Mouse (Mus musculus) embryonic facial prominence, embryonic 12.5 days (tissue): Measurements from ENCODE around the gene Gm266. TPM values are rescaled to one million over a fixed set of nuclear protein-coding genes. Genes with fewer than 3 reads are reported as not detected.

Experiments used
- ATAC-seq: fragments of 200-750 bp; cut with Nextera tagmentation; 2 replicates; pipeline ENCODE4 v1.8.0; 2017; ENCODE audit not compliant: insufficient number of reproducible peaks, insufficient read depth, low FRiP score, low TSS enrichment
- H3K27ac ChIP-seq: fragments of 300-500 bp; sonication (generic); 2 replicates; pipeline ENCODE4 v1.5.1; 2016; ENCODE audit warnings: mild to moderate bottlenecking
- H3K27me3 ChIP-seq: fragments of 300-500 bp; sonication (generic); 2 replicates; pipeline ENCODE4 v1.6.1; 2016; ENCODE audit warnings: mild to moderate bottlenecking, moderate library complexity
- H3K36me3 ChIP-seq: fragments of 300-500 bp; sonication (generic); 2 replicates; pipeline ENCODE4 v1.6.1; 2016; ENCODE audit warnings: mild to moderate bottlenecking
- H3K4me1 ChIP-seq: fragments of 300-500 bp; sonication (generic); 2 replicates; pipeline ENCODE4 v1.6.1; 2016
- H3K4me2 ChIP-seq: fragments of 300-500 bp; sonication (generic); replicated peaks from 2 replicates; pipeline ENCODE4 v1.6.1; 2016; ENCODE audit warnings: mild to moderate bottlenecking, moderate library complexity
- H3K4me3 ChIP-seq: fragments of 300-500 bp; sonication (generic); 2 replicates; pipeline ENCODE4 v1.5.1; 2016; ENCODE audit warnings: mild to moderate bottlenecking
- H3K9ac ChIP-seq: fragments of 300-500 bp; sonication (generic); 2 replicates; pipeline ENCODE4 v1.6.1; 2016; ENCODE audit warnings: mild to moderate bottlenecking, moderate library complexity
- H3K9me3 ChIP-seq: fragments of 300-500 bp; sonication (generic); 2 replicates; pipeline ENCODE4 v1.6.1; 2016; ENCODE audit warnings: mild to moderate bottlenecking, moderate library complexity
- WGBS: fragments of 180-500 bp; shearing (Covaris S2); methylation state at CpG from one replicate; pipeline ENCODE4 v1.1.7; 2016; 5-methylcytosine and 5-hydroxymethylcytosine counted together
- polyA plus RNA-seq: library from polyadenylated mRNA; unstranded; fragments of >200 nt; fragmentation: Nextera tagmentation; extraction: Ambion mirVana; gene quantifications from 2 replicates; pipeline ENCODE4 v1.2.1, GENCODE M21; 2016

Gene Gm266
- 24.4 and 28.1 TPM in 2 replicates for polyA plus RNA-seq

DNA sequence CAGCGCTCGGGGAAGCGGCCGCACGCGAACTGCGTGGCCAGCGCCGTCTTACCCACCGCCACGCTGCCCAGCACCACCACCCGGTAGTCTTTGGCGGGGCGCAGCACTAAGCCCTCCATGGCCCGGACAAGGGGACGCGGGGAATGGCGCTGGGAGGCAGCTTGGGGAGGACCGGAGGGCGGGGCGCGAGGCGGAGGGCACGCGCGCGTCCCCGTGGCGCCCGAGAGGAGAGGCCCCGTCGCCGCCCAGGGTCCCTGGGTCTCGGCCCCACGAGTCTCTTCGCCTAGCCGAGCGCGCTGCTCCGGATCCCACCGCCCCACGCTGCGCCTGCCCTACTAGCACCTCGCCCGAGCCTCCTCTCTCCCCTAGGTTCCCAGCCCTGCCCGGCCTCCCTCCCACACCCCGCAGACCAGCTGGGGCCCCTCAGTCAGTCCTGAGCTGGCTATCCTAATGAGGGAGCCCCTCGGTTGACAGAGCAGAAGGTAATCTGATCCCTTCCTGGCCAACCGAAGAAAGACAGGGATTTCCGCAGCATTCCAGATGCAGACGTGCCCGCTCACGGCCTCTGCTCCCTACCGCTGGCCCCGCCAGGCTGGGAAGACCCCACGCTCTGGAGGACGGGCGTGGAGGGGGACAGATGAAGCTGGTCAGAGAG, at the start of gene Gm266:
TSS of gene Gm266 (minus strand) at position 172 of the 655 bp plus-strand sequence.
- ATAC-seq = peak; percentile 75
- Histone ChIP-seq H3K36me3 (no peaks in the 10 kb centered on the region), H3K4me1 (peaks cover 26% of the 10 kb centered on the region), H3K27me3 (peaks cover 20% of the 10 kb centered on the region; the same call in 1 of the 2 replicates), H3K9ac (peak within 1 kb of the TSS; percentile 63), H3K27ac (peak within 1 kb of the TSS; percentile 51), H3K4me2 (peak within 1 kb of the TSS; percentile 75), H3K4me3 (peak within 1 kb of the TSS; percentile 54), H3K9me3 (no peaks in the 10 kb centered on the region)
- WGBS = under 1% methylated on average over 42 of the region's 58 CpGs

DNA sequence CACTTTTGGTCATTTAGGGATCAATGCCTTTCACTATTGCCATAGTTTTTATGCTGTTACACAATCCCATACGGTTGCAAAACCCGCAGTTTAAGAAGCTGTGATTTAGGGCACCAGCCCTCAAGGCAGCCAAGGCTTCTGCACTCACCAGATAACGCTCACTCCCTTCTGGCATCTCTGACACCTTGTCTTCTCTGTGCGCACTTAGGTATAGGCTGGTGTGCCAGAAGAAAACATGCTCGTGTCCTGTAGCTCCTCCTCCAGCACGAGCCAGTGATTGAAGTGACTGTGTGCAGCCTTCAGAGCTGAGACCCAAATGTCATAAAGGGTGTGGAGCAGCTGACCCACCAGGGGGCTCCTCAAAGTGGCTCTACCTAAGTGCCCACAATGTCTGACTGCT, 49.7 kb upstream of the Gm266 start:
- Histone ChIP-seq H3K9ac (no peak overlapping the region), H3K4me2 (no peak overlapping the region), H3K36me3 (peaks cover 13% of the 10 kb centered on the region), H3K27ac (no peak overlapping the region), H3K4me3 (no peak overlapping the region), H3K27me3 (0 out of 2 replicates have a peak, but pooled peaks cover 4% of the 10 kb centered on the region), H3K4me1 (peaks cover 18% of the 10 kb centered on the region), H3K9me3 (no peaks in the 10 kb centered on the region)
- ATAC-seq = no peak
- WGBS = 63% methylated on average over 6 of the region's 6 CpGs

DNA sequence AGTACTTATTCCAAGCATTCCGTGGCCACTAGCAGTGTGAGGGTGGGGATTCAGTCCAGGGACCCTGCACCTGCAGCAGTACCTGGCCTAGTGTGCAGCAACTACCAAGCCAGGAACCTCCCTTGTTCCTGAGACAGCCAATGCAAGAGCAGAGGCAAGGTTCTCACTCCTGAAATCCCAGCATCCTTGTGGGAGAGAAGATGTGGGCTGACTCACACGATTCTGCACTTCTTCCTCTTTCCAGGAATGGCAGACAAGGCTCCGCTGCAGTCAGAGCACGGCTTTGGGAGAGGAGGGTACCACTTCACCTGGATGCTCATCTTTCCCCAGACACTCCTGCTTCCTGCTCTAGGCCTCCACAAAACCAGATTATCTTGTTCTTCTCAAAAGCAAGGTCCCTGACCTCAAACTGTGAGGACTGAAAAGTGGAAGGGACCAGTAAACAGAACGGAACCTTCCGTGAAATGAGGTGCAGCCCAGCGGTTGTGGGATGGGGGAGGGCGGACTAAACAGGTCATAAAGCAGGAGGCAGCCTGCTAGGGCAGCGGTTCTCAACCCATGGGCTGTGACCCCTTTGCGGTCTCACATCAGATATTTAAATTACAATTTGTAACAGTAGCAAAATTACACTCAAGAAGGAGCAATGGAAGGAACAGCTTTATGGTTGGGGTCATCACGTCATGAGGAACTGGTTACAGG, 47.6 kb upstream of the Gm266 start:
- Histone ChIP-seq H3K27me3 (0 out of 2 replicates have a peak, but pooled peaks cover 4% of the 10 kb centered on the region), H3K4me2 (no peak overlapping the region), H3K27ac (no peak overlapping the region), H3K4me3 (no peak overlapping the region), H3K36me3 (no peaks in the 10 kb centered on the region), H3K9me3 (no peaks in the 10 kb centered on the region), H3K4me1 (peaks cover 6% of the 10 kb centered on the region), H3K9ac (no peak overlapping the region)
- ATAC-seq = no peak
- WGBS = 66% methylated on average over 11 of the region's 11 CpGs

DNA sequence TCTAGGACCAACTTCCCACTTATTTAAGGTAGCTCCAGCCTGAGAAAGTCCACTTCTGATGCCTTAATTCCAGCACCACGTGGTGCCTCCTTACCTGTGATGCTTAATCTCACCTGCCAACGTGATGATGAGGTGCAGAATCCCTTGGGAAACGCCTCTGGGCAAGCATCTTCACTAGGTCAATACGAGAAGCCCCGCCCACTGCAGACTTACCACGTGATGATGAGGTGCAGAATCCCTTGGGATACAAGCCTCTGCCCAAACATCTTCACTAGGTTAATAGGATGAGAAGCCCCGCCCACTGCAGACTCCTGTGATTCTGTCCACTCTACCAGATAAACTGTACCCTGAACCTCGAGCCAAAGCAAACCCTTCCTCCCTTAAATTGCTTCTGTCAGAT, 43.6 kb upstream of the Gm266 start:
- Histone ChIP-seq H3K36me3 (no peaks in the 10 kb centered on the region), H3K27me3 (0 out of 2 replicates have a peak, but pooled peaks cover 4% of the 10 kb centered on the region), H3K9ac (no peak overlapping the region), H3K9me3 (no peaks in the 10 kb centered on the region), H3K4me3 (no peak overlapping the region), H3K27ac (no peak overlapping the region), H3K4me1 (no peaks in the 10 kb centered on the region), H3K4me2 (no peak overlapping the region)
- ATAC-seq = no peak
- WGBS = 18% methylated on average over 8 of the region's 8 CpGs

DNA sequence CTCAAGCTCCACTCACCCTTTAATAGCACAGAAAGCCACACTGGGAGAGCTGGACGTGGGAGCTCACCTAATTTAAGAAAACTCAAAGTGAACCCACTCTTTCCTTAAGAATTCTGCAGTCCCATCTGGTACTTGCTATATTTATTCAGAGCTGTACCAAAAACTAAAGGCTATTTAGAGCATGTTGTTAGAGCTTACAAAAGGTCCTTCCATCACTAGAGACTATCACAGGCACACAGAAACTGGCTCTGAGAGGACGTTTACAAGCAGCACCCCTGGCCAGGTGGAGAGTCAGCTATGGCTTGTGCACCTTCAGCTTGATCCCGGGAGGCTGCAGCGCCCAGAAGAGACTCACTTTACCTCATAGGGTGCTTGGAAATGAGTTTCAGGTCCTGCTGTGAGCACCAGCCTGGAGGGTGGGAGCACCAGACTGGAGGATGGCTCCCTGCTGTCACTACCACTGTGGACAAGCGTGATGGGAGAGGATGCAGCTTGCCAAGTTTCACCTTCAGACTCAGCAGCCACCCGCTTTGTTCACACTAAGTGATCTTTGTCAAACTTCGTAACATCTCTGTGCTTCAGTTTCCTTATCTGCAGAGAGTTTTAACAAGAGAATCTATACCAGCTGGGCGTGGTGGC, 42.1 kb upstream of the Gm266 start:
- Histone ChIP-seq H3K4me3 (no peak overlapping the region), H3K9me3 (no peaks in the 10 kb centered on the region), H3K27ac (no peak overlapping the region), H3K27me3 (0 out of 2 replicates have a peak, but pooled peaks cover 4% of the 10 kb centered on the region), H3K4me2 (no peak overlapping the region), H3K36me3 (no peaks in the 10 kb centered on the region), H3K4me1 (no peaks in the 10 kb centered on the region), H3K9ac (no peak overlapping the region)
- no peak for ATAC-seq
- 64% methylated on average over 8 of the region's 8 CpGs for WGBS

DNA sequence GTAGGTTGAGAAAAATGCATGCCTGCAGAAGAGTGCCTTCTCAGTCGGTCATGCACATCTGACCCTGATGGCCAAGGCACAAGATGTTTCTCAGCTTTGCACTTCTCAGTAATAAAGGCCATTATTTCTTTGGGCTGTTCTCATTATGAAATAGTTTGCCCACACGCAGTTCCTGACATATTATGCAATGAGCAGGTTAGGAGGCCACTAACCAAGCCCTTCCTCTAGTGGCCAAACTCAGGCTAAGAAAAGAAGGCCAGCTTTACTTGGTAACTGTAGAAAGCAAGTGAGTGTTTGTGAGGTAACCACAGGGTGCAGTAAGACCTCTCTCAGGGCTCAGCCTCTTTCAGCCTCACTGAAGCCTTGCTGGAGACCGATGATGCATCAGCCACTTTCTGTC, 39.3 kb upstream of the Gm266 start:
- no peak for ATAC-seq
- Histone ChIP-seq H3K27me3 (no peaks in the 10 kb centered on the region), H3K9me3 (peaks cover 11% of the 10 kb centered on the region; the same call in 1 of the 2 replicates), H3K4me1 (no peaks in the 10 kb centered on the region), H3K4me2 (no peak overlapping the region), H3K9ac (no peak overlapping the region), H3K4me3 (no peak overlapping the region), H3K36me3 (no peaks in the 10 kb centered on the region), H3K27ac (no peak overlapping the region)
- 84% methylated on average over 3 of the region's 3 CpGs for WGBS

DNA sequence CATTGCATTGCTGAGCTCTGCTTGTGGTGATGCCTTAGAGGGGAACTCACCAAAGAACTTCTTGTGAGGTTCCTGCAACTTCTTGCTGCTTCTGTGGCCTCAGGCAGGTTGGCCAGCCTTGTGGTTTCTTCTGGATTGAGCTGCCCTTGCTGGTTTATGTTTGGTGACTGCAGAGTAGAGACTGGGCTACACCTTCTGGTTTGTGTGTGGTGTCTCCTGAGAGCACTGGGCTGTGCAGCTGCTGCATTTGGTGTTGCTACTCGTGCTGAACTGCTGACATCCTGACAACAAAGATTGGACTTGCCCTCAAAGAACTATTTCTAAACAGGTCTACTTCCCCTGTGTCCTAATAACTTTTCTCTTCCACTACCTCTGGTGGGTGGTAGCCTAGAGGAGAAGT, 38.8 kb upstream of the Gm266 start:
- 87% methylated on average over 1 of the region's 1 CpGs for WGBS
- Histone ChIP-seq H3K27me3 (no peaks in the 10 kb centered on the region), H3K9me3 (peaks cover 11% of the 10 kb centered on the region; the same call in 1 of the 2 replicates), H3K27ac (no peak overlapping the region), H3K4me1 (no peaks in the 10 kb centered on the region), H3K4me3 (no peak overlapping the region), H3K9ac (no peak overlapping the region), H3K36me3 (no peaks in the 10 kb centered on the region), H3K4me2 (no peak overlapping the region)
- no peak for ATAC-seq

DNA sequence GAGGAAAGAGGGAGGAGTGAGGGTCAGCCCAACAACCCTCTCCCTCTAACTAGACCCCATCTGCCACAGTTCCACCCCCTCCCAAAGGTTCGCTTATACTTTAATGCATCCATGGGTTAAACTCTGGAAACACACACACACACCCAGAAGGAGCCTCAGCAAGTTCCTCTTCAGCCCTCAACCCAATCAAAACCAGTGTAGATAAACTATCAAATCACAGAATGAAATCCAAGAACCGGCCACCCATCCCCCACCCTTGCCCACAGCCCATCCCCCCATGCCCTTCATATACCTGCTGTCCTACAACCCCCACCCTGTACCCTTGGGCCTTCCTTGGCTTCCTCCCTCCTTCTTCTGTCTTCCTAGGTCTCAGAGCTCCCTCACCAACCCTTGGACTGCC, 35.4 kb upstream of the Gm266 start:
- no peak overlapping the region for H3K4me2 ChIP-seq
- H3K4me1 ChIP-seq = no peaks in the 10 kb centered on the region
- H3K27me3 ChIP-seq = no peaks in the 10 kb centered on the region
- H3K27ac ChIP-seq = no peak overlapping the region
- H3K4me3 ChIP-seq = no peak overlapping the region
- peaks cover 11% of the 10 kb centered on the region; the same call in 1 of the 2 replicates for H3K9me3 ChIP-seq
- no peak for ATAC-seq
- H3K36me3 ChIP-seq = no peaks in the 10 kb centered on the region
- H3K9ac ChIP-seq = no peak overlapping the region
- 81% methylated on average over 2 of the region's 2 CpGs for WGBS

DNA sequence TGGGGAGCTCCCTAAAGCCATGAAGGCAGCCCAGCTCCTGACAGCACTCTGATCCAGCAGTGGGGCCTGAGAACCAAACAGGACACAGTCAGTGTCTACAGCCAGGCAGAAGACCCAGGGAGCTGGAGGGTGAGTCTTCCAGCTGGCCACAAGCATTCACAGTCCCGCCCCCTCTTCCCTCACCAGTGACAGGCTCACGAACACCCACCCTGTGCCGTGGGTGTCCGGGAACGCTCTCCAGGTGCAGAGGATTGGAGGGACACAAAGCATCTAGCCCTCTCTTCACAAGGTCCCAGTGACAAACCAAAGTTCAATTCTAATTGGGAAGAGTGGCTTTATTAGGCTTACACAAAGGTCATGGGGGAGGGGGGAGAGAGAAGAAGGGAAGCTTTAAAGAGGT, 34.2 kb upstream of the Gm266 start:
- H3K27ac ChIP-seq = no peak overlapping the region
- H3K9me3 ChIP-seq = peaks cover 11% of the 10 kb centered on the region; the same call in 1 of the 2 replicates
- H3K4me2 ChIP-seq = no peak overlapping the region
- no peaks in the 10 kb centered on the region for H3K4me1 ChIP-seq
- no peak overlapping the region for H3K4me3 ChIP-seq
- no peaks in the 10 kb centered on the region for H3K27me3 ChIP-seq
- no peaks in the 10 kb centered on the region for H3K36me3 ChIP-seq
- 71% methylated on average over 5 of the region's 5 CpGs for WGBS
- no peak for ATAC-seq
- no peak overlapping the region for H3K9ac ChIP-seq

DNA sequence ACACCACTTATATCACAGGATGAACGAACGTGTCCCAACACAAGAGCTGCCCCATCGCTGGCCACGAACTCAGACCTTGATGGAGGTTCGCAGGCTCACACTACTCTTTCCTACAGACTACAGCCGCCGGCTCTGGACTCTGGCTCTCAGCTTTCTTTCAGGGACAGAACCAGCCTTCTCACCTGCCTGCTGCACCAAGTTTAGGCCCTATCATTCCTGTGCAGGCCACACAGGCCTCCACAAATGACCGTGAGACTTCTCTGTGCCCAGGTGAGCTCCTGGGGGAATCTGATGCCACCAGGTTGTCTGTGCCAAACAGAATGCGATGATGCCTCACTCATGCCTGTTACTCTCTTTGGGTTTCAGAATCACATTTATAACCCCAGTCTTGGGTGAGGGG, 32.8 kb upstream of the Gm266 start:
- Histone ChIP-seq H3K4me3 (no peak overlapping the region), H3K27ac (no peak overlapping the region), H3K27me3 (no peaks in the 10 kb centered on the region), H3K9ac (no peak overlapping the region), H3K36me3 (no peaks in the 10 kb centered on the region), H3K4me2 (no peak overlapping the region), H3K9me3 (peaks cover 11% of the 10 kb centered on the region; the same call in 1 of the 2 replicates), H3K4me1 (no peaks in the 10 kb centered on the region)
- ATAC-seq = no peak
- 91% methylated on average over 9 of the region's 9 CpGs for WGBS

DNA sequence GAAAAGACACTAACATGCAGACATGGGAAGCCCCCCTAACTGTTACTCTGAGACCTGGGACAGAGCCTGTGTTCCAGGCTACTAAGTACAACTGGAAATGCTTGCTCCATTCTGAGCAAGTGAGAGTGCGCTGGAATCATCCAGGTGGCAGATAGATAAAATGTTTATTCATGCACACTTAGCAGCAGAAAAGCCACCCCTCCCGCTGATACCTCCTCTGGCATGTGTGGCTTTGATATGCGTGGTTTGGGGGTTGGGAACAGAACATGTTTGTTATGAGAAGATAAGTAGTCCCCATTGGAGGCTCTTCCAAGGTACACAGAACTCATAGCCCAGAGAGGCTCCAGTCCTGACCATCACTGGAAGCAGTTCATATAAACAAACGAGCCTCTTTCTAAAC, 32.3 kb upstream of the Gm266 start:
- Histone ChIP-seq H3K4me3 (no peak overlapping the region), H3K36me3 (no peaks in the 10 kb centered on the region), H3K4me2 (no peak overlapping the region), H3K27me3 (no peaks in the 10 kb centered on the region), H3K27ac (no peak overlapping the region), H3K4me1 (no peaks in the 10 kb centered on the region), H3K9ac (no peak overlapping the region), H3K9me3 (peaks cover 11% of the 10 kb centered on the region; the same call in 1 of the 2 replicates)
- WGBS = 73% methylated on average over 4 of the region's 4 CpGs
- ATAC-seq = no peak

DNA sequence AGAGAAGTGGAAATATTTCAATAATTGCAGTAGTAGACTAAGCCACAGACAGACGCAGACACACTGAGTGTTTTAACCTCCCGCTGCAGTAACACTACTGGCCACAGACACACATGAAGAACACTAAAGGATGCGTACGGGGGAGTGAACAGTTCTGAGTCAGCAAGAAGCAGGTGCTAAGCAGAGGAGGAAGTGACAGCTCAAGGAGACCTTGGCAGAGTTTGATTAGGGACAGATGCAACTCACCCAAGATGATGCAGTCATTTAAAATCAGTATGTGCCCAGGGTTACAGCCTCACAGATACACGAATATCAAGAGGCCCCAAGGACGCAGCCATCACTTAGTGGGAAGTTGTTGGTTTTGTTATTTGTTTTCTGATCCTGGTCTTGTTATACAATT, 31.2 kb upstream of the Gm266 start:
- Histone ChIP-seq H3K27ac (no peak overlapping the region), H3K4me3 (no peak overlapping the region), H3K4me1 (no peaks in the 10 kb centered on the region), H3K36me3 (no peaks in the 10 kb centered on the region), H3K9me3 (peaks cover 4% of the 10 kb centered on the region; the same call in 1 of the 2 replicates), H3K27me3 (no peaks in the 10 kb centered on the region), H3K4me2 (no peak overlapping the region), H3K9ac (no peak overlapping the region)
- 85% methylated on average over 6 of the region's 6 CpGs for WGBS
- no peak for ATAC-seq
